Mouse (Mus musculus) embryonic facial prominence, embryonic 10.5 days (tissue): ENCODE data around the gene Tent5d. TPM values are rescaled to one million over a fixed set of nuclear protein-coding genes. Genes with fewer than 3 reads are reported as not detected.

Experiments used
- polyA plus RNA-seq: library from polyadenylated mRNA; unstranded; fragments of >200 nt; fragmentation: Nextera tagmentation; extraction: Ambion mirVana; gene quantifications from 2 replicates; pipeline ENCODE4 v1.2.1, GENCODE M21; 2016

Gene Tent5d
- polyA plus RNA-seq, 1 experiment from 2014 or later = 0.42 TPM

Other genes with a start within 250 kb of the Tent5d start
- 3.7 and 5.7 TPM in 2 replicates for gene Tbx22, start 124.6 kb upstream of the Tent5d start, polyA plus RNA-seq
- 5.9 and 7.6 TPM in 2 replicates for gene 2610002M06Rik, start 23.7 kb downstream of the Tent5d start, polyA plus RNA-seq
- gene Gm732, start 155.9 kb downstream of the Tent5d start, polyA plus RNA-seq = not detected in 2 replicates